Mouse (Mus musculus) liver, embryonic 15.5 days (tissue): ENCODE measurements around the gene Psmb5. TPM values are rescaled to one million over a fixed set of nuclear protein-coding genes. Genes with fewer than 3 reads are reported as not detected.

Experiments used
- ATAC-seq: fragments of 200-750 bp; cut with Nextera tagmentation; 2 replicates; pipeline ENCODE4 v1.8.0; 2017; ENCODE audit warnings: moderate number of reproducible peaks, mild to moderate bottlenecking, moderate library complexity; ENCODE audit not compliant: insufficient read depth
- H3K27ac ChIP-seq: fragments of 300-500 bp; sonication (generic); replicated peaks from 2 replicates; pipeline ENCODE4 v1.5.1; 2015; ENCODE audit warnings: mild to moderate bottlenecking, inconsistent platforms
- H3K27me3 ChIP-seq: fragments of 300-500 bp; sonication (generic); 2 replicates; pipeline ENCODE4 v1.6.1; 2015; ENCODE audit warnings: mild to moderate bottlenecking, inconsistent platforms
- H3K36me3 ChIP-seq: fragments of 300-500 bp; sonication (generic); replicated peaks from 2 replicates; pipeline ENCODE4 v1.6.1; 2015; ENCODE audit warnings: moderate library complexity, mild to moderate bottlenecking, inconsistent platforms
- H3K4me1 ChIP-seq: fragments of 300-500 bp; sonication (generic); replicated peaks from 2 replicates; pipeline ENCODE4 v1.6.1; 2015; ENCODE audit warnings: inconsistent platforms
- H3K4me2 ChIP-seq: fragments of 300-500 bp; sonication (generic); 2 replicates; pipeline ENCODE4 v1.6.1; 2015; ENCODE audit warnings: moderate library complexity, mild to moderate bottlenecking, inconsistent platforms
- H3K4me3 ChIP-seq: fragments of 300-500 bp; sonication (generic); replicated peaks from 2 replicates; pipeline ENCODE4 v1.5.1; 2015; ENCODE audit warnings: mild to moderate bottlenecking, inconsistent platforms
- H3K9ac ChIP-seq: fragments of 300-500 bp; sonication (generic); 2 replicates; pipeline ENCODE4 v1.6.1; 2015; ENCODE audit warnings: moderate library complexity, mild to moderate bottlenecking, inconsistent platforms
- H3K9me3 ChIP-seq: fragments of 300-500 bp; sonication (generic); replicated peaks from 2 replicates; pipeline ENCODE4 v1.6.1; 2016; ENCODE audit warnings: inconsistent platforms
- WGBS: fragments of 180-500 bp; shearing (Covaris S2); methylation state at CpG from one replicate; pipeline ENCODE4 v1.1.7; 2015; ENCODE audit warnings: mixed read lengths; ENCODE audit not compliant: insufficient replicate concordance; 5-methylcytosine and 5-hydroxymethylcytosine counted together
- polyA plus RNA-seq: library from polyadenylated mRNA; unstranded; fragments of >200 nt; fragmentation: Nextera tagmentation; extraction: Ambion mirVana; gene quantifications from 2 replicates; pipeline ENCODE4 v1.2.1, GENCODE M21; 2015

Gene Psmb5
- polyA plus RNA-seq, 1 experiment from 2014 or later: 204 TPM

DNA sequence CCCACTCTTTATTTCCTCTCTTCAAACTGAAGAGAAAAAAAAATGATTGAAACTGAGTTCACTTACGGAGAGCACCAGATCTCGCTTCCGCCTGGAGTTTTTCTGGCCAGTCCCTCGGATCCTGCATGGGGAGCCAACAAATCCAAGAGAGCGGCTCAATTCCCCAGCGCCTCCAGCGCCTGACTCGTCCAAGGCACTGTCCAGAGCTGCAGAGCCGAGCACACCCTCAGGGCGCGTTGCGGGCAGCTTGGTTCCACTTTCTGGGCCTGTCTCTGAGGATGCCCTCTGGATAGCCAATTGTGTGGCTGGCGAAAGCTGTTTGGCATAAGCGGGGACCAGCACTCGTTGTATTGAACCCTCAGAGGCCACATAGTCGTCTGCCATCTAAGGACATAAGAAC, 26.8 kb downstream of the Psmb5 start:
- no peak overlapping the region for H3K4me3 ChIP-seq
- WGBS: 85% methylated on average over 16 of the region's 16 CpGs
- H3K4me1 ChIP-seq: peaks cover 11% of the 10 kb centered on the region; the same call in 1 of the 2 replicates
- no peaks in the 10 kb centered on the region for H3K9me3 ChIP-seq
- no peak overlapping the region for H3K9ac ChIP-seq
- H3K36me3 ChIP-seq: peaks cover 13% of the 10 kb centered on the region
- no peak overlapping the region for H3K27ac ChIP-seq
- ATAC-seq: no peak
- no peaks in the 10 kb centered on the region for H3K27me3 ChIP-seq
- H3K4me2 ChIP-seq: no peak overlapping the region

DNA sequence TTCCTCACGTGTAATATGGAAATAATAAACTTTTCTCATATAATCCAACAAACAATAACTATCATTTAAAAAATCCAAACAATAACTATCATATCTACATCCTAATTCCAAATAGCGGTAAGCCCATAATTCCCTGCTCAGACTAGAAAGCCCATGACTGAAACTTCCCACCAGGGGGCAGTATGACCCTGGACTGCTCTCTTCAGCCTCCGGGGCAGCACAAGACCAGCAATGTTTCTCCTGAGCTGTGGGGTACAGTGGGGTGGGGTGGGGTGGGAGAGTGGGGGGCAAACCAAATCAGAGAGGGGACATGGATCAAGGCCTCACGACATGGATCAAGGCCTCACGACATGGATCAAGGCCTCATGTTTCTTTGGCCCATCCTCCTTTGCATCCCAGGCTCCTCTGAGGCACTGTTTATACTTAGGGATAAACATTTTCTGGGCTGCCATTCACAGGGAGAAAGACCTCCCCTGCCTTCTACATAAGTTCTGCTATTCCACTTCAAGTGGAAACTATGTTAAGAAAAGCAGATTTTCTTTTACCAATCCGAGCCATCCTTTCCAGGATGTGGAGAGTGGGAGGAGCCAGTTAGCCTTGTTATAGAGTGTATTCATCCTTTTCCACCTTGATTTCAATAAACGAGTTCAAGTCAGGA, 34.0 kb downstream of the Psmb5 start:
- no peak for ATAC-seq
- no peaks in the 10 kb centered on the region for H3K36me3 ChIP-seq
- WGBS: 42% methylated on average over 7 of the region's 7 CpGs

DNA sequence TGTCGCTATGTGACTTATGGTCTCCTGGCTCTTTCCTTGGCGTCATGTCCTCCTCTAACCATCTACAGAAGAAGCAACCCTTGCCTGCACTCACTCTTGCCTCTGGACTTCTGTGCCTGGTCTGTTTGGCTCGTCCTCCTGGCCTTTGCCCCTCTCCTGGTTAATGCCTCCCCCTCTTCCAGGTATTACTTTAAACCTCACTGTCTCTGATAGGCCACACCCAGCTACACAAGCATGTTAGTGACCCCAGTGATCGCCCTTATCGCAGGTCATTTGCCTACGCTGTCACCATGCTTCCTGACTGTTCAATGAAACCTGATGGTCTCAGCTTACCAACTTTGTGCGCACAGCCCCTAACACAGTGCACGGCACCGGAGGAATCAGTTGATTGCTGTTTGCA, 35.3 kb downstream of the Psmb5 start:
- H3K9ac ChIP-seq: no peak overlapping the region
- H3K27ac ChIP-seq: peak overlapping the region; percentile 2; the same call in 1 of the 2 replicates
- H3K4me2 ChIP-seq: no peak overlapping the region
- H3K4me1 ChIP-seq: peaks cover 25% of the 10 kb centered on the region
- 68% methylated on average over 9 of the region's 9 CpGs for WGBS
- peak; percentile 63 for ATAC-seq
- H3K4me3 ChIP-seq: no peak overlapping the region
- H3K27me3 ChIP-seq: peaks cover 25% of the 10 kb centered on the region
- no peaks in the 10 kb centered on the region for H3K36me3 ChIP-seq
- H3K9me3 ChIP-seq: no peaks in the 10 kb centered on the region

More for the DNA sequence above, 34.0 kb downstream of the Psmb5 start:
- Histone ChIP-seq H3K27me3 (peaks cover 12% of the 10 kb centered on the region), H3K4me3 (no peak overlapping the region), H3K9me3 (no peaks in the 10 kb centered on the region), H3K4me1 (peaks cover 12% of the 10 kb centered on the region), H3K4me2 (no peak overlapping the region), H3K27ac (no peak overlapping the region), H3K9ac (no peak overlapping the region)

DNA sequence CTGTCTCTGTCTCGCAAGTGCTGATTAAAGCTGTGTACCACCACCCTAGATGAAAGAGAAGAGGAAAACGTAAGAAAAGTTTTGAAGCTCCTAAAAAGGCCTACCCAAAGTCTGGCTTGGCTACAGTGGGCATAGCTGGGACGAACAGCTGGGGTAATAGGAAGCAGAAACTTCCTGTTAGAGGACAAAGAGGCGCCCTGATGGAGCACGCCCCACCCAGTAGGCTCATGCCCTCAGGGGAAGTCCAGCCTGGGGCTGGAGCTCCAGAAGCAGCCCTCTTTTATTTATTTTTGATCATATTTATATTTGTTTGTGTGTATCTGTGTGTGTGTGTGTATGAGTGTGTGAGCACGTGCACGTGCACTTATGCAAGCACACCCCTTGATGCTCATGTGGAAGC, 38.2 kb downstream of the Psmb5 start:
- WGBS: 34% methylated on average over 7 of the region's 7 CpGs
- Histone ChIP-seq H3K27me3 (peaks cover 54% of the 10 kb centered on the region), H3K9ac (no peak overlapping the region), H3K36me3 (no peaks in the 10 kb centered on the region), H3K4me3 (no peak overlapping the region), H3K27ac (no peak overlapping the region), H3K9me3 (no peaks in the 10 kb centered on the region), H3K4me2 (no peak overlapping the region), H3K4me1 (peaks cover 49% of the 10 kb centered on the region)
- no peak for ATAC-seq

DNA sequence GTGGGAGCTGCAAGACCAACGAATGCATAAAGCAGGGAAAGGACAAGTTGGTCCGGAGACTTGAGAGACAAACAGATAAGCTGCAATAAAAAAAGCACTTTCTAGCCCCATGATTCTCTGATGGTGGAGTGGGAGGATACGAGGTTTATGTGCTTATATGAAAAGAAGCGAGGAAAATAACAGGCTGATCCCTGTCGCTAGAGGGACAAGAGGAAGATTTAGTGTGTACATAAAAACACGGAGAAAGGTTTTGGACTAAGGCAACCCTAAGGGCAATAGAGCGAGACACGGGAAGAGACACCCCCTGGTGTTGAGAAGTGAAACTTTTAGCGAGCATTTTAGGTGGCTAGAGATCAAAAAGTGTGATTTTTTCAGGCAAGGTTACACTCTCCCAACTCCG, 39.8 kb downstream of the Psmb5 start:
- Histone ChIP-seq H3K9me3 (no peaks in the 10 kb centered on the region), H3K36me3 (no peaks in the 10 kb centered on the region), H3K27me3 (peaks cover 70% of the 10 kb centered on the region), H3K4me3 (peak overlapping the region; percentile 58), H3K4me2 (peak overlapping the region; percentile 68), H3K9ac (0 out of 2 replicates have a peak overlapping the region, but pooled peaks have one; percentile 30), H3K4me1 (peaks cover 65% of the 10 kb centered on the region), H3K27ac (peak overlapping the region; percentile 59)
- under 1% methylated on average over 10 of the region's 10 CpGs for WGBS
- ATAC-seq: no peak

DNA sequence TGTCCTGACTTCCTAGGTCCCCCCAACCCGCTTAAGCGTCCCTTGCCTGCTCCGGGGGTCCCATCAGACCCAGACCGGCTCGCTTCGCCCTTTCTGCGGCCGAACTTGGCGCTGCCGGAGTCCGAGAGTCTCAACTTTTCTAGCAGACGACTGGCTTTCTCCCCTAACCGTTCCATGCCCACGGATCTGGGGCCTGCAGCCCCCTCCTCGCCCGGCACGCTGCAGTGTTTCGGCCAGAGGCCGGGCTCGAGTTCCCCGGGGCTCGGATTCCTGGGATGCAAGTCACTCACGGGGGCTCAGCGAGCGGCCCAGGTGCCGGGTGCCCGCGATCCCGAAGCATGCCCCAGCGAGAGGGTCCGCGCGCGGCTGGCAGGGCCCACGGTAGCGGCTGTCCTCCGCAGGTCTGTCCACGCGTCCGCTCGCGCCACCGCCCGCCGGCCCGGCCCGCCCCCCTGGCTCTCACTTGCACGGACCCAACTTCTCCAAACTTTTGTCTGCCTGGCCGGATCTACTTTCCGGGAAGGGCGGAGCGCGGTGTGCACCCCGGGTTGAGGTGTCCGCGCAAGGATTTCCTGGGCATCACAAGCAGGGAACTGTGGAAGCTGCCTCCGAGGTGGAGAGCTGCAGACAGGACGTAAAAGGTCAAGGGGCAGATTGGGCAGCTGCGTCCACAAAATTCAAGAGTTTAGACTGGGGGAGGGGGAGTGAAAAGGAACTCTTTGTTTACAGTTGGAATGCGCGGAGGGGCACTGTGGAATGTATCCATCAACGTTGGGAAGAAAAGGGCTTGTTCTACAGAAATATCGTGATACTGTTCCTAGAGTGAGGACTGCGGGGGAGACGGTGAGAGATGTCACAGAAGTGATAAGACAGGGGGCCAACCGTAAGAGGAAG, 40.5 kb downstream of the Psmb5 start, which contains the start of gene Ajuba:
Ajuba (minus strand) TSS at position 470 of the 894 bp plus-strand sequence.
- Histone ChIP-seq H3K9me3 (no peaks in the 10 kb centered on the region), H3K9ac (peak within 1 kb of the TSS; percentile 44), H3K4me2 (peak within 1 kb of the TSS; percentile 68), H3K27me3 (peaks cover 77% of the 10 kb centered on the region), H3K4me1 (peaks cover 72% of the 10 kb centered on the region), H3K36me3 (no peaks in the 10 kb centered on the region), H3K27ac (peak within 1 kb of the TSS; percentile 59), H3K4me3 (peak within 1 kb of the TSS; percentile 58)
- under 1% methylated on average over 66 of the region's 66 CpGs for WGBS
- ATAC-seq: peak; percentile 50; the same call in 1 of the 2 replicates

DNA sequence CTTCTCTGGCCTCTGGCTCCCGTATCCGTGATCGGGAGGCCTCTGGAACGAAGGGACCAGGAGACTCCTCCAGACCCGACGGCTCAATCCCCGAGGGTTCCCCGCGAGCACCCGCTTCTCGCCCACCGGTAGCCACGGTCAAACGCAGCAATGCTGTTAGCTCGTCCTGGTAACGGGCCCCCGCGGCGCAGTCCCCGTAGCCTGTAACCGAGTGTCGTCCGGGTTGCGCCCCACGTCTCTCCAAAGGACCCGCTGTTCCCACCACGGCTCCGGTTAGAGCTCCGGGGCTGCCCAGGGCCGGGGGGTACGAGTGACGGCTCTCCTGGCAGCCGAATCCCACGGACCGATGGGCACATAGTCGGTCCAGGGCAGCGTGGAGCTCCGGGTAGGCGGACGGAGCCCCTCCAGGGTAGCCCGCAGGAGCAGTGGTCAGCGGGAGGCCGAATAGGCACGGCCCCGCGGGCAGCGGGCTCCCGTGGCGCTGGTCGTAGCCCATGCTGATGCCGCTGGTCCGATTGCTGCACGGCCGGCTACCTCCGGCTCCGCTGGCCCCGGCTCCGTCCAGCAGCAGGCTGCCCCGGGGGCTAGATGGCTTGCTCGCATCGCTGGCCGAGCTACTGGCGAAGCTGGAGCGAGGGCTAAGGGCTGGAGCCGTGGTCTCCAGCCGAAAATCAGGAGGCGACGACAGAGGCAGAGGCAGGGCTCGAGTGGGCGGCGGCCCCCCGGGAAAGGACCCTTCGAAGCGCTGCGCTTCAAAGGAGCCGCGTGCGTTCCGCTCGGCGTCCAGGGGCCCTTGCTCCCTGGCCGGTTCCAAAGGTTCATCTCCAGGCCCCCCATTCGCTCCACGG, 41.4 kb downstream of the Psmb5 start:
- no peak for ATAC-seq

DNA sequence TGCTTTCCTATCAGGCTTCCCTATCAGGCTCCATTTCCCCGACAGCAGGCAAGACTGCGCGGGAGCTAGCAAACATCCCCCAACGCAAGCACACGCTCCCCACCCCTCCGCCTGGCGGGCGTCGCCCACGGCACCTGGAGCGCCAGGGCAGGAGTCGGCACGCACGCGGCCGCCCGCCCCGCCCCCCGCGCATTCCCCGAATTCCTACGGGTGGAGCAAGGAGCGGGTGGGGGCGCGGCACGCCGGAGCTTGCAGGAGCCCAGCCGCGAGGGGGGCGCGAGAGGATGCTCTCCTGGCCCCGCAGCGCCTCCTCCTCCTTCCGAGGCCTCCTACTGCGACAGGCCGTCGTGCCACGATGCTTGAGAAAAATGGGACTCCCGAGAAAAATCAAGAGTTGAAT, 42.2 kb downstream of the Psmb5 start:
- Histone ChIP-seq H3K27ac (no peak overlapping the region; the same call in 1 of the 2 replicates), H3K9ac (no peak overlapping the region), H3K27me3 (peaks cover 92% of the 10 kb centered on the region), H3K36me3 (peaks cover 6% of the 10 kb centered on the region), H3K4me1 (peaks cover 76% of the 10 kb centered on the region), H3K4me2 (peak overlapping the region; percentile 68), H3K4me3 (peak overlapping the region; percentile 58), H3K9me3 (no peaks in the 10 kb centered on the region)
- 1% methylated on average over 39 of the region's 39 CpGs for whole genome bisulfite sequencing
- peak; percentile 11; the same call in 1 of the 2 replicates for ATAC-seq

More for the DNA sequence above, 41.4 kb downstream of the Psmb5 start:
- H3K4me2 ChIP-seq: peak overlapping the region; percentile 68
- peak overlapping the region; percentile 44 for H3K9ac ChIP-seq
- WGBS: 2% methylated on average over 84 of the region's 84 CpGs
- H3K4me3 ChIP-seq: peak overlapping the region; percentile 58
- peaks cover 76% of the 10 kb centered on the region for H3K4me1 ChIP-seq
- H3K9me3 ChIP-seq: no peaks in the 10 kb centered on the region
- H3K27me3 ChIP-seq: peaks cover 85% of the 10 kb centered on the region
- H3K36me3 ChIP-seq: peaks cover under 1% of the 10 kb centered on the region; the same call in 1 of the 2 replicates
- H3K27ac ChIP-seq: peak overlapping the region; percentile 26; the same call in 1 of the 2 replicates

DNA sequence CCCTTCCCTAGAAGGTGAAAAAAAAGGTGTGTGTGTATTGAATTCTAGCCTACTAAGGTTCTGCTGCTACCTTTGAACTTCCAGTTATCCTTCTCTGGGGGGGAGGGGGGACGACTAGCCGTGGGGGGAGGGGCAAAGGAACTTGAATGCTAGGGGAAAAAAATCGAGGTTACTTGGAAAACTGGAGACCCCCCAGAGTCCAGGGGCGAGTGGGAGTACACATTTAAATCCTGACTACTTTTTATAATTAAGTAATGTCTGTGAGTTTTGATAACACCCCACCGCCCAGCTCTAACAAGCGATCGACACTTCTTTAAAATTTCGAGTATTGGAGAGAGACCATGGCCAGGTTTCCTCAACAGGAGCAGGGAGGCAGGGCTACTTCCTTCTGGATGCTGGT, 42.8 kb downstream of the Psmb5 start:
- Histone ChIP-seq H3K9ac (no peak overlapping the region), H3K4me3 (peak overlapping the region; percentile 58), H3K4me2 (peak overlapping the region; percentile 68), H3K36me3 (peaks cover 6% of the 10 kb centered on the region), H3K27ac (no peak overlapping the region; the same call in 1 of the 2 replicates), H3K27me3 (peaks cover 96% of the 10 kb centered on the region), H3K9me3 (no peaks in the 10 kb centered on the region), H3K4me1 (peaks cover 79% of the 10 kb centered on the region)
- 13% methylated on average over 8 of the region's 8 CpGs for WGBS
- no peak for ATAC-seq

DNA sequence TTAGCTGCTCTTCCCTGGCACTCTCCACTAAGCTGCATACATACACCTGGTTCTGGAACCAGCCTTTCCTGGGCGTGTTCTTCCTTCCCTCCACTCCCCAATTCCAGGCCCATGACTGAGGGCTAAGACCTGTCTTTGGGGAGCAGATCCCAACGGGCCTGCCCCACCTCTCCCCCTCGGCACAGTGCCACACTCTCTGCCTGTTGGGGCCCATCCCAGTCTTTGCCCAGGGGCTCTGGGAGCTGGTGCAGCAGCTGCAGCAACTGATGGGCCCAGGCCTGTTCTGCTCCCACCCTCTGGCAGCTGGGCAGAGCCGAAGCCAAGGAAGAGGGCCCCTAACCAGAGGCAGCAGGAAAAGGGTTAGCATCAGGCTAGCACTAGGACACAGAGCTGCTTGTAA, 43.6 kb downstream of the Psmb5 start:
- H3K9me3 ChIP-seq: no peaks in the 10 kb centered on the region
- peaks cover 91% of the 10 kb centered on the region for H3K27me3 ChIP-seq
- H3K36me3 ChIP-seq: peaks cover 6% of the 10 kb centered on the region
- no peak overlapping the region for H3K27ac ChIP-seq
- peak overlapping the region; percentile 18; the same call in 1 of the 2 replicates for H3K9ac ChIP-seq
- WGBS: 34% methylated on average over 4 of the region's 4 CpGs
- H3K4me2 ChIP-seq: peak overlapping the region; percentile 68
- ATAC-seq: no peak
- peak overlapping the region; percentile 58 for H3K4me3 ChIP-seq
- H3K4me1 ChIP-seq: peaks cover 76% of the 10 kb centered on the region
